Mouse (Mus musculus): ENCODE measurements around the gene Naaladl2.

DNA sequence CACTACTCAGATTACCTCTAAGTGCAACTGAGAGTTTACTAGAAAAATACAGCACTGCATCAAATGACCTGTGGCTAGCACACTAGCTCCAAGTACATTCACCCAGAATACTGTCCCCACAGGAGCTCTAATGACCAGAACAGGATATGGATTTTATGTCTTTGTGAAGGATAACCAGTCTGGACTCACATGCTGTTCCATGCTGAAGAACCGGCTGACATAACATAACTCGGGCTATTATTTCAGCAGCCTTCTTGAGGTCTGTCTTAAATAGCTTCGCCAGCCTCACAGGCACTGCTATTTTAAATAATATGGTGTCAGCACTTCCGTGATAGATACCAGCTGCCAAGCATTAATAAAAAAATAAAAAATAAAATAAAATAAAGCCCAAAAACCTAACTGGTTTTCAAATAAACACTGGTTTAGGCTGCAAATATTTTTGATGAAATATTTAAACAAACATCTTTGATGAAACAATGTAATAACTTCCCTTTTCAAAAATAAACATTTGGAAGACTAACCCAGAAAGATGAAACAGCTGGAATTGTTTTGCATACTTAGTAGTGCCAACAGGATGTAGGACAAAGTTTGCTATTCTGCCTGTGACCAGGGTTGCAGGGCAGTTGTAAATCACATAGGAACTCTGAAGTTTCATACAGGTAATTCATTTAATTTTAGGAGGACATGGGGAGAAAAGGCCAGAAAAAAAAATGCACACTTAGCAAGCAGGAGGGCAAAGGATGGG, 1073.5 kb downstream of the Naaladl2 start:
- TF ChIP-seq CTCF (conservative IDR thresholded peaks at IDR 0.05 in 1 of 2, IDR thresholded peaks at IDR 0.05 in 1 of 2; ENCODE audit: low read depth in 2 of 2, low read length in 2 of 2) (no peak), POLR2A (IDR thresholded peaks at IDR 0.05; ENCODE audit: low read depth, low read length) (no peak), USF1 (IDR thresholded peaks at IDR 0.05; ENCODE audit: low read depth, low read length) (no peak), CHD2 (IDR thresholded peaks at IDR 0.05; ENCODE audit: low read length) (no peak), ELF1 (IDR thresholded peaks at IDR 0.05; ENCODE audit: low read depth, low read length) (no peak)

Data from CH12.LX (cell line).